Mouse (Mus musculus) thymus, postnatal 10 days (tissue): ENCODE results near the gene Ciao1.
"Not testable (repeated sequence)": the region's sequence is repeated elsewhere in the genome, so short reads cannot be mapped to it uniquely, and the experiment has no call there.

ENCODE experiments used
- DNase-seq, 2 experiments: peaks; one replicate each; pipeline ENCODE4 v3.0.0; 2021; ENCODE audit warnings: low spot score in 2 of 2

The Ciao1 gene

DNA sequence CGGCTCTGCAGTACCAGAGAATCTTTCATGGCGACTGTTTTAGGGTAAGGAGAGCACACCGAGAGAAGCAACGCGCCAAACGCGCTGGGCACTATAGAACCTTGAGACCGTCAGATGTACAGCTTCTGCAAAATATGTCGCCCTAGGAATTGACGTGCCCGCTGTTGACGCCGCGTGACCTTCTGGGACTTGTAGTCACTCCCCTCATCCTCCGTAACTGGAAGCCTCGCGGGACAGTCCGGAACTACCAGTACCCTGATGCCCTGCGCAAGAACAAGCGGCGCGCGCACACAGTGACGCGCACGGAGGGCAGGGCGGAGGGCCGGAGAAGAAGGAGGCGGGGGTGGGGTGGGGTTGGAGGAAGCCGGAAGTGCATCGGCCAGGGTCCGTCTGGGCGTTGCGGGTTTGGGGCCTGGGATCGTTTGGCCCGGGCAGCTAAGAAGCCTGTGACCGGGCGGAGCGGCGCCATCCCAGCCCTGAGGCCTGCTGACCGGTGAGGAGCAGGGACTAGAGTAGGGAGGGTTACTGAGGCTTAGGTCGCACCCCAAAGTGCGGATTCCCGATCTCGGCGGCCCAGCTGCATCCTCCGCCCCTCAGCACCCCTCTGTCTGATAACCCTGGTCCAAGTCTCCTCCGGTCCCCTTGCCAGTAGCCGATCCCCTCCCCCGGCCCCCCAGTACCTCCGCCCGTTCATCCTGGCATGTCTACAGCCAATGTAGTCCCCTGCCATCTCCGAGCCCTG, at the start of gene Ciao1, which contains the start of gene Tmem127:
Gene Ciao1, minus strand, starts transcription at position 225 of the 742 bp plus-strand sequence.
Gene Tmem127, plus strand, starts transcription at position 317 of the 742 bp plus-strand sequence.
- peak; percentile 95 to 96 for DNase-seq

- no peak for DNase-seq
Observed at GRCm38 (mm10) chr2:127297001-127297805, 49.6 kb upstream of the Ciao1 start.

- no peak for DNase-seq
Observed at GRCm38 (mm10) chr2:127292250-127292649, 44.6 kb upstream of the Ciao1 start.

DNA sequence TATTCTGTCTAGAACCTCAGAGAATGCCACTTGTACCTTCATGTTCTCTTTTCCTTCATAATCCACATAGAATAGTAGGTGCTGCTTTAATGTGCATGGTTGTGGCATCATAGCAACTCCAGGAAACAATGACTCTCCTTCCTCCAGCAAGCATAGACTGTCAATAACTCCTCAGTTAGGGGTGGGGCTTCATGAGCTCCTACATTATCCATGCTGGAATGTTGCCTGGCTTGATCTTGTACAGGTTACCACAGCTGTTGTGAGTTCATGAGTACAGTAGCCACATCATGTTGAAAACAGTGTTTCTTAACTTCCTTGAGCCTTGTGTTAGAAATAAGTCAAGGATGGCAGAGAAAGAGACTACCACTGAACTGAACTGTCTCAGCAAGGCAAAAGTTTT, 30.5 kb upstream of the Ciao1 start:
- DNase-seq = no peak

DNA sequence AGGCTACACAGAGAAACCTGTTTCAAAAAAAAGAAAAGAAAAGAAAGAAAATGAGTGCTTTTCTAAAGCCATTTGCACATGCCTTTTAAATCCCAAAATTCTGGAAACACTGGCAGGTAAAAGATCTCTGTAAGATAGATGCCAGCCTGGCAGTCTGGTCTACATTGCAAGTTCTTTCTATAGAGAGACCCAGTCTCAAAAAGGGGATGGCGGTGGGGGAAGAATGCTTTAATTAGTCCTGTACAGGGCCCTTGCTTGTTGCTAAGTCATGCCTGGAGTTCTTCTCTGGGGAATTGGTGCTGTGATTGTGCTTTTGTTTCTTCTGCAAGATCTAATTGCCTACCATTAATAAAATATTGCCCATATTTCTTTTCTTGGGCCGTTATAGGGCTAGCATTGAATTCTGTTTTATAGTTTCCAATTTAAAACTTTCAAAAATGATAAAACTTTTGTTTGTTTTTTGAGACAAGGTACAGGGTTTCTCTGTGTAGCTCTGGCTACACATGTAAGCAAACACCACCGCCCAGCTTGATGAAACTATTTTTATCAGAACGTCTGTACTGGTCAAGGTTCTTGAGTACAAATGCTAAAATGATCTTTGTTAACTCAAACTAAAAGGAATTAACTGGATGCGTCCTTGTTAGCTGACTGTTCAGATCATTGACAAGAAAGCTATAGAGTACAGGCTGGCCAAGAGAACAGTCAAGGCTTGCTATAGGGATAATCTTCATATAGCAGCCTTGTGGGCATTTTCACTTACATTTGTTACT, 28.1 kb upstream of the Ciao1 start:
- DNase-seq = no peak

DNA sequence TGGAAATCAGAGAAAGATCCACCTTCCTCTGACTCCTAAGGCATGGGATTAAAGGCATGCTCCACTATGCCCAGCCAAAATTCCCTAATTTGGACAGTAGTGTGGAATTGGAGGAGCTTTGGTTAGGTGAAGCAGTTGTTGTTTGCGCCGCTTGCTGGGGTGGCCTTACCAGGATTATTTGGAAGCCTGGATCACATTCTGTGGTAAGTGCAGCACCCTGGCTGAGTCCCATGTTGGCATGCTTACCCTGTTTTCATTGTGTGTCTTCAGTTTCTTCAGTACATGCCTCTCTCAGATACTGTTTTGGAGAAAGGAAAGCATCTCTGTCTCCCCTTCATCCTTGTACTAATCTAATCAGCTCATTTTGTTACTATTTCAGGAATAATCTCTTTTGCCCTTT, 27.0 kb upstream of the Ciao1 start:
- no peak for DNase-seq

GRCm38 (mm10) chr2:127272806-127273205, 25.2 kb upstream of the Ciao1 start:
- DNase-seq = no peak

DNA sequence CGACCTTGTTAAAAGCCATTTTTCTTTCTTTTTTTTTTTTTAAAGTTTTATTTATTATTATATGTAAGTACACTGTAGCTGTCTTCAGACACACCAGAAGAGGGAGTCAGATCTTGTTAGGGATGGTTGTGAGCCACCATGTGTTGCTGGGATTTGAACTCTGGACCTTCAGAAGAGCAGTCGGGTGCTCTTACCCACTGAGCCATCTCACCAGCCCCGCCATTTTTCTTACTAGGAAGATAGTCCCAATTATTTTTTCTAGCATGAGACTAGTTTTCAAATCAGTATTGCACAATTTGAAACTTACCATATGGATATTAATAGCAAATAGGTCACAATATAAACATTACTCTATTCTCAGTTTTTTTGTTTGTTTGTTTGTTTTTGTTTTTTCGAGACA, 24.4 kb upstream of the Ciao1 start:
- not testable (repeated sequence) for DNase-seq

- DNase-seq = no peak
Observed at GRCm38 (mm10) chr2:127271042-127271515, 23.5 kb upstream of the Ciao1 start.

DNA sequence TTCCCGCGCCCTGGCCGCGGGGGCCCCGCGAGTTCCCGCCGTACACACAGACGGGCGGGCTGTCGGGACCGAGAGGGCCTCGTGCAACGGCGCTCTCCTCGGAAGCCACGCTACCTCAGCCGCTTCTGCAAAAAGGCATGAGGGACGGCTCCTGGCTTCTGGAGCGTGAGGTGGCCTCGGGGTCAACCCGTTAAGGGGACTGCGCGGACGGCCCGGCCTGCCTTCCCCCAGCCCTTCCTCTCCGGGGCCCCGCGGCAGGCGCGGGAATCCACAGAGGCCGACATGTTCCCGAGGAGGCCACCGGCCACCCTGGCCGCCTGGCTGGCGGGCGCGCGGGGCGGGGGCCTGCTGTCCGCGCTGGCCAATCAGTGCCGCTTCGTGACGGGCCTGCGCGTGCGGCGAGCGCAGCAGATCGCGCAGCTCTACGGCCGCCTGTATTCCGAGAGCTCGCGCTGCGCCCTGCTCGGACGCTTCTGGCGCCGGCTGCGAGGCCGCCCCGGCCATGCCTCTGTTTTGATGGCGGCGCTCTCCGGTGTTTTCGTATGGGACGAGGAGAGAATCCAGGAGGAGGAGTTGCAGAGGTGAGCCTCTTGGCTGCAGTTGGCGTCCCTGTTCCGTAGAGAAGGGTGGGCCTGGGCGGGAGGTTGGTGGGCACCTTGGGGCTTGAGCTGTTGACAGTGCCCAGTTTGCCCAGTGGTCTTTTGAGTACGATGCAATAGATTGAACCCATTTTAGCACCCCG, 22.9 kb upstream of the Ciao1 start:
- peak; percentile 42 to 49 for DNase-seq

GRCm38 (mm10) chr2:127269491-127270299, 22.1 kb upstream of the Ciao1 start, which contains the start of gene Stard7:
TSS of gene Stard7 (plus strand) at chr2:127270218.
- peak; percentile 89 to 91 for DNase-seq

DNA sequence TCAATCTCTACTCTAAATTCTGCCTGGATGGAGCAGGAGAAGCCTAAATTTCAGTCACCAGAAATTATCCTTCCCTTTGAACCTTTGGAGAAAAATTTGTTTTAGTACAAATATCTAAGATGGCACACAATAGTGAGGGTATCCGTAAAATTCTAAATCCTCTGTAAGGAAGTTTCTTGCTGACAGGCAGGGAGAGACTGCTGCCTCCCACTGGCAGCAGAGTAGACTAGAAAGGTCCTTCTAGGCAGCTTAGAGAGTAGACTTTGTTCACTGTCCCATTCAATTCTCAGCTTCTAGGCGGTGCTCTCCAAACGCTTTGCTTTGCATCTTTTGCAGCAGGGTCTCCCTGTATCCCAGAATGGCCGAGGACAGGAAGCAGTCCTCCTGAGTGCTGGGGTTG, 20.2 kb upstream of the Ciao1 start:
- no peak for DNase-seq

DNA sequence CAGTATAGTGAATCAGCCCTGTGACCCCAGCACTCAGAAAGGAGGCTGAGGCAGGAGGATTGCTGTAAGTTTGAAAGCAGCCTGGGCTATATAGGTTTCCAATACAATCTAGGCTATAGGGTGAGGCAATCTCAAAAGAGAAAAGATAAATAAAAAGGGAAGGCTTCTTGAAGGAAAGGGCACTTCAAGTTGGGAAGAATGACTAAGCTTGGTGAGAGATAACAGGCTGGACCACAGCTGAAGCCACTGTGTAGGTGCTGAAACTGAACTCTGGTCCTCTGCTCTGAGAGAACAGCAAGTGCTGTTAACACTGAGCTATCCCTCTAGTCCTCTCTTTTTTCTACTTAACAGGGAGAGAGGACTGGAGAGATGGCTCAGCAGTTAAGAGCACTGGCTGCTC, 14.9 kb upstream of the Ciao1 start:
- DNase-seq = no peak

DNA sequence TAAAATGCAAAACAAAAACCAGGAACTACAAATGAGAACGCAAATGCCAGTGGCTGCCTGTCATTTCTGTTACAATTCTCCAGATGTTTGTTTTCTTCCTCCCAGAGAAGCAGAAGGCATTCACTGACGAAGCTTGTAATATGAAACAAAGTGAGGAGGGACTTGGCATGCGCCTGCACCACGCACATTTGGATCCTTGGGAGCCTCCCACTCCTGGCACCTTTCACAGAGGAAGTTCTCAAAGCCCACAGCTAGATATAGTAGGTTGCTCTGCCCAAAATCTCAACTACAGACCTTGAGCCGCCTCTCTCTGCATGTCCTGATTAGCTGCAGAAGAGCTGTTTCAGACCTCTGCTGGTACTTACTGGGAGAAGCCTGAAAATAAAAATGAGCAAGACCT, 11.7 kb upstream of the Ciao1 start:
- no peak for DNase-seq

- no peak for DNase-seq
Observed at GRCm38 (mm10) chr2:127255294-127255693, 7.7 kb upstream of the Ciao1 start.

- DNase-seq = no peak
Observed at GRCm38 (mm10) chr2:127254604-127255134, 7.1 kb upstream of the Ciao1 start.

DNA sequence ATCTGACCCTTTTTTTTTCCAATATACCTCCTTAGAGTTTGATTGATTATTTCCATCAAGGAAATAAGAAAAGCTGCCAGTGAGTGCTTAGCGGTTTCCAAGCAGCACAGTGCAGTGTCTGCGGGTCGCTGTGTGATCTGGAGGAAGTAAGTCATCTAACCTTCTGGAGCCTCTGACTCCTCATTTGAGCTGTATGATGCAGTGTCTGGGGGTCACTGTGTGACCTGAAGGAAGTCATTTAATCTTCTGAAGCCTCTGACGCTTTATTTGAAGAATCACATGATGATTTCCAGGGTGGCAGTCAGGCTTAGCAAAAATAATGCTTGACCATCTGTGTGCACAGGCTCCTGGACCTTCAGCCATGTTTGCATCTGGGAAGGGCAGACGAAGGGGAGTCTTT, 5.2 kb upstream of the Ciao1 start:
- no peak for DNase-seq

- no peak for DNase-seq
Observed at GRCm38 (mm10) chr2:127251880-127252527, 4.4 kb upstream of the Ciao1 start.

DNA sequence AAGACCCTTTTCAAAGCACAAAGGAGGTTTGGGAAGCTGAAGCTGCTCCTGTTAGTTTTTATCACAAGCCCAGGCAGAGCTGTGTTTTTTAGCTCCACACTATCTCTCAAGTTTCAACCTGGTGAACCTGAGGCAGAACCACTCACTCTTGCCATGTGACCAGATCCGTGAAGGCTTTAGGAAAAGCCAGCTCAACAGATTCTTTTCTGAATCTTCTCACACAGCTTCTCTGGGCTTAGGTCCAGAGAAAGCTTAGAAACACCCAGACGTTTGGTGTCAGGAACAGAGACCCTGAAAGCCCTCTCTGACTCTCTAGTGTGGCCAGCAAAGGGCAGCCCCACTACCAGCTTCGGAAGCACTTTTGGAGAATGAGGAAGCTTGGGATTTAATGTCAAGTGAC, 3.8 kb upstream of the Ciao1 start:
- DNase-seq = no peak
